Mouse (Mus musculus) MEL (cell line): ENCODE measurements around the gene Pheta2. TPM values are rescaled to one million over a fixed set of nuclear protein-coding genes. Genes with fewer than 3 reads are reported as not detected.

Experiments
- DNase-seq: peaks from one replicate; pipeline ENCODE4 v3.0.0; 2011; ENCODE audit warnings: low read depth, low spot score
- H3K27ac ChIP-seq: 2 replicates; pipeline ENCODE4 v1.5.1; 2012; ENCODE audit warnings: low read depth, mild to moderate bottlenecking, control low read depth, low read length, moderate library complexity; ENCODE audit not compliant: control insufficient read depth
- H3K27me3 ChIP-seq, 2 experiments: fragments of 150-350 bp in 1 of 2; sonication (generic) in 1 of 2; 2 replicates each; pipeline ENCODE4 v1.6.1; 2012; ENCODE audit warnings: low read length in 2 of 2, mild to moderate bottlenecking in 2 of 2, improper control_type of control experiment in 1 of 2, moderate library complexity in 1 of 2; ENCODE audit not compliant: insufficient read depth in 2 of 2, control insufficient read depth in 1 of 2
- H3K36me3 ChIP-seq, 2 experiments: 2 replicates each; pipeline ENCODE4 v1.6.1; 2012 to 2014; ENCODE audit warnings: low read length in 2 of 2, improper control_type of control experiment in 1 of 2, inconsistent platforms in 1 of 2, mild to moderate bottlenecking in 1 of 2; ENCODE audit not compliant: insufficient read depth in 2 of 2, control insufficient read depth in 1 of 2
- H3K4me1 ChIP-seq, 2 experiments: fragments of 150-350 bp in 1 of 2; sonication (generic) in 1 of 2; 2 replicates each; pipeline ENCODE4 v1.6.1; 2012; ENCODE audit warnings: low read length in 2 of 2, improper control_type of control experiment in 1 of 2, mild to moderate bottlenecking in 1 of 2; ENCODE audit not compliant: insufficient read depth in 2 of 2, control insufficient read depth in 1 of 2
- H3K4me3 ChIP-seq, 2 experiments: fragments of 150-350 bp in 1 of 2; sonication (generic) in 1 of 2; 2 replicates each; pipeline ENCODE4 v1.5.1; 2012; ENCODE audit warnings: low read depth in 2 of 2, low read length in 2 of 2, mild to moderate bottlenecking in 2 of 2, moderate library complexity in 2 of 2, control low read depth in 1 of 2, improper control_type of control experiment in 1 of 2; ENCODE audit not compliant: control insufficient read depth in 1 of 2, insufficient read depth in 1 of 2
- H3K79me2 ChIP-seq: 2 replicates; pipeline ENCODE4 v1.6.1; 2012; ENCODE audit warnings: mild to moderate bottlenecking, low read length, moderate library complexity; ENCODE audit not compliant: control insufficient read depth, poor library complexity, insufficient read depth
- H3K9ac ChIP-seq: 2 replicates; pipeline ENCODE4 v1.6.1; 2012; ENCODE audit warnings: low read depth, mild to moderate bottlenecking, control low read depth, low read length, moderate library complexity; ENCODE audit not compliant: control insufficient read depth, poor library complexity, severe bottlenecking
- H3K9me3 ChIP-seq: fragments of 150-350 bp; sonication (generic); replicated peaks from 2 replicates; pipeline ENCODE4 v1.6.1; 2012; ENCODE audit warnings: mild to moderate bottlenecking, low read length, improper control_type of control experiment, moderate library complexity; ENCODE audit not compliant: insufficient read depth
- BHLHE40 ChIP-seq: IDR thresholded peaks from 2 replicates; pipeline ENCODE4 v1.6.1; 2012; ENCODE audit warnings: low read depth, mild to moderate bottlenecking, inconsistent platforms, low read length, improper control_type of control experiment, borderline replicate concordance
- CHD1 ChIP-seq: IDR thresholded peaks from 2 replicates; pipeline ENCODE4 v1.6.1; 2012; ENCODE audit warnings: low read depth, mild to moderate bottlenecking, inconsistent platforms, low read length, improper control_type of control experiment
- CHD2 ChIP-seq: IDR thresholded peaks from 2 replicates; pipeline ENCODE4 v1.6.1; 2011; ENCODE audit warnings: low read length, improper control_type of control experiment
- CTCF ChIP-seq, 3 experiments: IDR thresholded peaks in 2 of 3; conservative IDR thresholded peaks in 1 of 3; 2 replicates each; pipeline ENCODE4 v1.5.1; 2011 to 2012; ENCODE audit warnings: low read length in 3 of 3, low read depth in 2 of 3, mild to moderate bottlenecking in 2 of 3, improper control_type of control experiment in 1 of 3, inconsistent platforms in 1 of 3, mixed read lengths in 1 of 3, moderate library complexity in 1 of 3; ENCODE audit not compliant: control insufficient read depth in 1 of 3, insufficient read depth in 1 of 3, poor library complexity in 1 of 3, severe bottlenecking in 1 of 3
- E2F4 ChIP-seq: IDR thresholded peaks from 2 replicates; pipeline ENCODE4 v1.6.1; 2011; ENCODE audit warnings: low read depth, low read length, improper control_type of control experiment, borderline replicate concordance
- ELF1 ChIP-seq: IDR thresholded peaks from 2 replicates; pipeline ENCODE4 v1.6.1; 2014; ENCODE audit warnings: low read depth, mild to moderate bottlenecking, inconsistent platforms, low read length, improper control_type of control experiment, moderate library complexity
- EP300 ChIP-seq, 2 experiments: IDR thresholded peaks; 2 replicates each; pipeline ENCODE4 v1.6.1; 2011; ENCODE audit warnings: improper control_type of control experiment in 2 of 2, low read length in 2 of 2, low read depth in 1 of 2, mild to moderate bottlenecking in 1 of 2
- ETS1 ChIP-seq: IDR thresholded peaks from 2 replicates; pipeline ENCODE4 v1.6.1; 2012; ENCODE audit warnings: low read depth, mild to moderate bottlenecking, inconsistent platforms, low read length, improper control_type of control experiment, moderate library complexity
- GABPA ChIP-seq: IDR thresholded peaks from 2 replicates; pipeline ENCODE4 v1.6.1; 2012; ENCODE audit warnings: low read depth, mild to moderate bottlenecking, inconsistent platforms, low read length, improper control_type of control experiment, moderate library complexity
- GATA1 ChIP-seq: IDR thresholded peaks from 2 replicates; pipeline ENCODE4 v1.6.1; 2011; ENCODE audit warnings: low read depth, low read length, improper control_type of control experiment
- HCFC1 ChIP-seq: IDR thresholded peaks from 2 replicates; pipeline ENCODE4 v1.6.1; 2012; ENCODE audit warnings: low read depth, mild to moderate bottlenecking, inconsistent platforms, low read length, improper control_type of control experiment, moderate library complexity
- JUND ChIP-seq: IDR thresholded peaks from 2 replicates; pipeline ENCODE4 v1.6.1; 2011; ENCODE audit warnings: low read depth, mild to moderate bottlenecking, improper control_type of control experiment, low read length
- KAT2A ChIP-seq: conservative IDR thresholded peaks from 2 replicates; pipeline ENCODE4 v1.6.1; 2012; ENCODE audit warnings: low read depth, low read length, improper control_type of control experiment, inconsistent platforms
- MAFK ChIP-seq: IDR thresholded peaks from 2 replicates; pipeline ENCODE4 v1.6.1; 2011; ENCODE audit warnings: low read depth, mild to moderate bottlenecking, low read length, improper control_type of control experiment, borderline replicate concordance
- MAX ChIP-seq: IDR thresholded peaks from 2 replicates; pipeline ENCODE4 v1.6.1; 2011; ENCODE audit warnings: low read length, improper control_type of control experiment
- MAZ ChIP-seq: IDR thresholded peaks from 2 replicates; pipeline ENCODE4 v1.6.1; 2012; ENCODE audit warnings: low read depth, mild to moderate bottlenecking, inconsistent platforms, low read length, improper control_type of control experiment
- MEF2A ChIP-seq: IDR thresholded peaks from 2 replicates; pipeline ENCODE4 v1.6.1; 2014; ENCODE audit warnings: low read depth, mild to moderate bottlenecking, inconsistent platforms, low read length, improper control_type of control experiment; ENCODE audit not compliant: poor library complexity, insufficient replicate concordance, severe bottlenecking; ENCODE audit errors: extremely low read depth
- MXI1 ChIP-seq: IDR thresholded peaks from 2 replicates; pipeline ENCODE4 v1.6.1; 2011; ENCODE audit warnings: mild to moderate bottlenecking, low read depth, low read length, improper control_type of control experiment
- MYB ChIP-seq: IDR thresholded peaks from 2 replicates; pipeline ENCODE4 v1.6.1; 2011; ENCODE audit warnings: mild to moderate bottlenecking, low read depth, low read length, improper control_type of control experiment
- MYC ChIP-seq: IDR thresholded peaks from 2 replicates; pipeline ENCODE4 v1.6.1; 2011; ENCODE audit warnings: low read depth, mild to moderate bottlenecking, low read length, improper control_type of control experiment, moderate library complexity
- NRF1 ChIP-seq: IDR thresholded peaks from 2 replicates; pipeline ENCODE4 v1.6.1; 2014; ENCODE audit warnings: low read depth, mild to moderate bottlenecking, inconsistent platforms, low read length, improper control_type of control experiment, moderate library complexity; ENCODE audit not compliant: poor library complexity, insufficient read depth, severe bottlenecking
- POLR2A ChIP-seq, 2 experiments: IDR thresholded peaks; 2 replicates each; pipeline ENCODE4 v1.6.1; 2011 to 2012; ENCODE audit warnings: low read length in 2 of 2, mild to moderate bottlenecking in 2 of 2, control low read depth in 1 of 2, improper control_type of control experiment in 1 of 2, low read depth in 1 of 2, moderate library complexity in 1 of 2; ENCODE audit not compliant: control insufficient read depth in 1 of 2, insufficient read depth in 1 of 2, poor library complexity in 1 of 2
- POLR2AphosphoS2 ChIP-seq: IDR thresholded peaks from 2 replicates; pipeline ENCODE4 v1.6.1; 2011; ENCODE audit warnings: low read length, improper control_type of control experiment
- POLR2AphosphoS5 ChIP-seq: IDR thresholded peaks from 2 replicates; pipeline ENCODE4 v1.6.1; 2012; ENCODE audit warnings: low read depth, borderline replicate concordance, mild to moderate bottlenecking, inconsistent platforms, low read length, moderate library complexity, mixed read lengths
- RAD21 ChIP-seq: IDR thresholded peaks from 2 replicates; pipeline ENCODE4 v1.6.1; 2011; ENCODE audit warnings: mild to moderate bottlenecking, low read depth, low read length, improper control_type of control experiment
- RCOR1 ChIP-seq: IDR thresholded peaks from 2 replicates; pipeline ENCODE4 v1.6.1; 2012; ENCODE audit warnings: low read depth, mild to moderate bottlenecking, inconsistent platforms, low read length, improper control_type of control experiment
- SMC3 ChIP-seq: IDR thresholded peaks from 2 replicates; pipeline ENCODE4 v1.6.1; 2011; ENCODE audit warnings: low read depth, low read length, improper control_type of control experiment
- TAL1 ChIP-seq: IDR thresholded peaks from 2 replicates; pipeline ENCODE4 v1.6.1; 2012; ENCODE audit warnings: mild to moderate bottlenecking, inconsistent platforms, low read length, moderate library complexity, mixed read lengths
- TBP ChIP-seq: IDR thresholded peaks from 2 replicates; pipeline ENCODE4 v1.8.0; 2011; ENCODE audit warnings: low read depth, low read length, improper control_type of control experiment
- UBTF ChIP-seq: IDR thresholded peaks from 2 replicates; pipeline ENCODE4 v1.6.1; 2012; ENCODE audit warnings: low read depth, mild to moderate bottlenecking, inconsistent platforms, low read length, improper control_type of control experiment, moderate library complexity, borderline replicate concordance; ENCODE audit not compliant: insufficient read depth
- USF1 ChIP-seq: IDR thresholded peaks from 2 replicates; pipeline ENCODE4 v1.6.1; 2014; ENCODE audit warnings: low read depth, mild to moderate bottlenecking, inconsistent platforms, low read length, improper control_type of control experiment, moderate library complexity
- USF2 ChIP-seq, 2 experiments: IDR thresholded peaks; 2 replicates each; pipeline ENCODE4 v1.6.1; 2011 to 2012; ENCODE audit warnings: improper control_type of control experiment in 2 of 2, low read length in 2 of 2, borderline replicate concordance in 1 of 2, inconsistent platforms in 1 of 2, low read depth in 1 of 2, mild to moderate bottlenecking in 1 of 2; ENCODE audit not compliant: insufficient read depth in 1 of 2
- ZC3H11A ChIP-seq: IDR thresholded peaks from 2 replicates; pipeline ENCODE4 v1.6.1; 2012; ENCODE audit warnings: low read depth, mild to moderate bottlenecking, inconsistent platforms, low read length, improper control_type of control experiment
- ZKSCAN1 ChIP-seq: IDR thresholded peaks from 2 replicates; pipeline ENCODE4 v1.6.1; 2012; ENCODE audit warnings: low read depth, mild to moderate bottlenecking, inconsistent platforms, low read length, improper control_type of control experiment, moderate library complexity
- ZMIZ1 ChIP-seq: IDR thresholded peaks from 2 replicates; pipeline ENCODE4 v1.6.1; 2012; ENCODE audit warnings: low read depth, mild to moderate bottlenecking, inconsistent platforms, low read length, improper control_type of control experiment, moderate library complexity
- ZNF384 ChIP-seq: IDR thresholded peaks from 2 replicates; pipeline ENCODE4 v1.6.1; 2012; ENCODE audit warnings: low read depth, mild to moderate bottlenecking, inconsistent platforms, low read length, improper control_type of control experiment
- polyA plus RNA-seq, 2 experiments: library from polyadenylated mRNA; stranded (reverse) in 1 of 2; unstranded in 1 of 2; fragments of >175 nt in 1 of 2; fragments of >200 nt in 1 of 2; gene quantifications; 2 replicates each; pipeline versions ENCODE4 v1.2.1 to v1.2.4; 2012; ENCODE audit warnings: low replicate concordance in 2 of 2, low read depth in 1 of 2; ENCODE audit not compliant: insufficient read length in 2 of 2, insufficient read depth in 1 of 2, missing spikeins in 1 of 2
- total RNA-seq: library from RNA; depleted of rRNA; stranded (reverse); fragments of 300-350 nt; gene quantifications from 2 replicates; pipeline ENCODE4 v1.2.3, GENCODE M21; 2012

The Pheta2 gene
- total and polyA plus RNA-seq, 3 experiments = 34.9 to 39.3 TPM; not detected in 1

GRCm38 (mm10) chr15:82346580-82347302 lies 8.0 kb downstream of the Pheta2 start:
- Histone ChIP-seq H3K9ac (peak overlapping the region; percentile 73), H3K4me1 (peaks cover 14 to 61% of the 10 kb centered on the region in 2 experiments), H3K9me3 (no peaks in the 10 kb centered on the region), H3K4me3 (peak overlapping the region; percentile 67 to 83), H3K36me3 (peaks cover 0 to 55% of the 10 kb centered on the region in 2 experiments; a peak in 2 of 4 replicates), H3K79me2 (peaks cover 40% of the 10 kb centered on the region), H3K27me3 (no peaks in the 10 kb centered on the region), H3K27ac (peak overlapping the region; percentile 87)
- DNase-seq = peak; percentile 69
- TF ChIP-seq POLR2AphosphoS2 = no peak
- TF ChIP-seq ETS1 = 0 out of 2 replicates have a peak, but pooled peaks have one; percentile 3
- no peak for TF ChIP-seq POLR2AphosphoS5
- TF ChIP-seq KAT2A = no peak
- 0 out of 4 replicates have a peak, but pooled peaks of 1 of the 2 experiments have one; percentile 20 for TF ChIP-seq EP300 (IDR thresholded peaks at IDR 0.05; ENCODE audit: low read depth in 1 of 2, low read length in 2 of 2)
- TF ChIP-seq RAD21 = no peak
- no peak for TF ChIP-seq ZKSCAN1
- TF ChIP-seq ZC3H11A = no peak
- TF ChIP-seq CTCF (IDR thresholded peaks at IDR 0.05 in 2 of 3, conservative IDR thresholded peaks at IDR 0.05 in 1 of 3; ENCODE audit: control insufficient read depth in 1 of 3, insufficient read depth in 1 of 3, low read depth in 2 of 3, low read length in 3 of 3, poor library complexity in 1 of 3, severe bottlenecking in 1 of 3) = no peak
- peak; percentile 53; the same call in 1 of the 2 replicates for TF ChIP-seq MAZ
- no peak for TF ChIP-seq CHD2
- no peak for TF ChIP-seq RCOR1
- peak in 1 of 2 experiments; percentile 22; a peak in 1 of 4 replicates for TF ChIP-seq POLR2A (IDR thresholded peaks at IDR 0.05; ENCODE audit: control insufficient read depth in 1 of 2, insufficient read depth in 1 of 2, low read depth in 1 of 2, low read length in 2 of 2, poor library complexity in 1 of 2)
- TF ChIP-seq ELF1 = peak; percentile 63; the same call in 1 of the 2 replicates
- no peak for TF ChIP-seq USF2 (IDR thresholded peaks at IDR 0.05; ENCODE audit: borderline replicate concordance in 1 of 2, insufficient read depth in 1 of 2, low read depth in 1 of 2, low read length in 2 of 2)
- TF ChIP-seq GATA1 = no peak
- no peak for TF ChIP-seq GABPA
- no peak for TF ChIP-seq TAL1
- TF ChIP-seq UBTF = no peak
- no peak for TF ChIP-seq SMC3
- TF ChIP-seq ZNF384 = no peak
- no peak; the same call in 1 of the 2 replicates for TF ChIP-seq MXI1
- no peak for TF ChIP-seq CHD1
- TF ChIP-seq MEF2A = no peak
- TF ChIP-seq JUND = no peak
- no peak for TF ChIP-seq ZMIZ1
- TF ChIP-seq E2F4 = no peak
- TF ChIP-seq MAFK = no peak
- TF ChIP-seq MYB = no peak
- TF ChIP-seq USF1 = no peak
- TF ChIP-seq BHLHE40 = no peak
- peak; percentile 36; the same call in 1 of the 2 replicates for TF ChIP-seq TBP
- peak; percentile 49; the same call in 1 of the 2 replicates for TF ChIP-seq MAX
- TF ChIP-seq NRF1 = no peak
- TF ChIP-seq MYC = no peak
- TF ChIP-seq HCFC1 = no peak
